Mouse (Mus musculus): ENCODE measurements at regions not wholly inside any gene's neighbourhood (a gene's known extent, or its start where the extent isn't known, plus 50 kb on each side); places are given as distances from the start of the nearest gene placed in this dataset.

DNA sequence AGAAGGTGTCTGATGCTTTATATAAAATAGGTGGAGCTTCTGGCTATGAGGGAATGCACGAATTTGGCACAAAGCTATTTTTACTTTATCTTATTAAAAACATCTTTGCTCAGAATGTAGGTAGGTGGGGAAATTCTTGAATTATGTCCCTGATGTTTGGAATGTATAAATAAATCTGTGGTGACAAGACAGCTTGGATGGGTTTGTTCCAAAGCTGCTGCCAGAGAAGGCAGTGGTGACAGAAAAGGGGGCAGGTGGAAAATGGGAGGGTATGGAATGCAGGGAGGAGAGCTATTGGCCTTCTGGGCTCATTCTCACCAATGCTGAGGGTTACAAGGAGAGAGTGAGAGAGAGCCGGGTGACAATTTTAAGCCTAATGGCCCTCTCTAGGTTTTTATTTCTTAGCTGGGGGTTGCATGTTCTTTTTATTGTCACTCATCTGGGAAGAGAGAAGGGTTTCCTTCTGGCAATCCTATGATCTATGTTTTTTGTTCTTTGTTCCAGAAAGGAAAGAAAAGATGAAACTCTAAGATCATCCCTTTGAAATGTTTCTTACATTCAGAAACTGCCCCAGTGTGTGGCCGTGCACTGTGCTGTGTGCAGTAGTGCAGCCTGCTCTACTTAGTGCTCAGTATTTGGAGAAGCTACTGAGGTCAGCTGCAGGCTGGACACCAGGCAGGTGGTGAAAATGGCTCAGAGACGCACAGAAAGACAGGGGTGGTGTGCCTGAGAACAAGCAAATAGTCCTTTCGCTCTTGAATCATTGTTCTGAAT is 205.2 kb upstream of the Fam92a start:
- Histone ChIP-seq H3K4me3 (replicated peaks) (no peak overlapping the region), H3K4me1 (replicated peaks) (no peaks in the 10 kb centered on the region), H3K27me3 (no peaks in the 10 kb centered on the region), H3K9me3 (no peaks in the 10 kb centered on the region), H3K36me3 (no peaks in the 10 kb centered on the region), H3K4me2 (no peak overlapping the region), H3K9ac (replicated peaks) (no peak overlapping the region), H3K27ac (no peak overlapping the region)
- ATAC-seq (ENCODE audit: insufficient number of reproducible peaks, insufficient read depth, low FRiP score, low TSS enrichment, low read depth): no peak
- 78% methylated on average over 5 of the region's 5 CpGs for WGBS

DNA sequence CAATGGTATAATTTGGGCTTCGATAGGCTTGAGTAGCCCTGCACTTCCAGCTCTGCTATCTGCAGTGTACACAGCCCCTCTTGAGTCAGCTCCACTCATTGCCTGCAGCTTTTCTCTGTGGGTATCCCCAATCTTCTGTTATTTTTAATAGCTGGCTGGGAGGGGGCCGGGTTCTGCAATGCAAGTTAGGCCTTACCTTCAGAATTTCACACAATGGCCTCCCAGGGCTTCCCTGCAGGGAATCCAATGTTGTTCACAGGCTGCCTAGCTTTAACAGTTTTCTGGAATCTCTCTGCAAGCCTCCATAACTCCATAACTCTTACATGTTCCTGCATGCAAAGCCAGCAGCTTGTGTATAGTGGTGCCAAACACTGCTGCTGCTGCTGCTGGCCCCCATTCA is 197.7 kb upstream of the Fam92a start:
- no peak overlapping the region for H3K27ac ChIP-seq
- no peak overlapping the region for H3K4me2 ChIP-seq
- 61% methylated on average over 2 of the region's 2 CpGs for WGBS
- no peaks in the 10 kb centered on the region for H3K36me3 ChIP-seq
- H3K9ac ChIP-seq (replicated peaks): no peak overlapping the region
- no peaks in the 10 kb centered on the region for H3K27me3 ChIP-seq
- ATAC-seq (ENCODE audit: insufficient number of reproducible peaks, insufficient read depth, low FRiP score, low TSS enrichment, low read depth): no peak
- no peak overlapping the region for H3K4me3 ChIP-seq (replicated peaks)
- no peaks in the 10 kb centered on the region for H3K4me1 ChIP-seq (replicated peaks)
- H3K9me3 ChIP-seq: no peaks in the 10 kb centered on the region

DNA sequence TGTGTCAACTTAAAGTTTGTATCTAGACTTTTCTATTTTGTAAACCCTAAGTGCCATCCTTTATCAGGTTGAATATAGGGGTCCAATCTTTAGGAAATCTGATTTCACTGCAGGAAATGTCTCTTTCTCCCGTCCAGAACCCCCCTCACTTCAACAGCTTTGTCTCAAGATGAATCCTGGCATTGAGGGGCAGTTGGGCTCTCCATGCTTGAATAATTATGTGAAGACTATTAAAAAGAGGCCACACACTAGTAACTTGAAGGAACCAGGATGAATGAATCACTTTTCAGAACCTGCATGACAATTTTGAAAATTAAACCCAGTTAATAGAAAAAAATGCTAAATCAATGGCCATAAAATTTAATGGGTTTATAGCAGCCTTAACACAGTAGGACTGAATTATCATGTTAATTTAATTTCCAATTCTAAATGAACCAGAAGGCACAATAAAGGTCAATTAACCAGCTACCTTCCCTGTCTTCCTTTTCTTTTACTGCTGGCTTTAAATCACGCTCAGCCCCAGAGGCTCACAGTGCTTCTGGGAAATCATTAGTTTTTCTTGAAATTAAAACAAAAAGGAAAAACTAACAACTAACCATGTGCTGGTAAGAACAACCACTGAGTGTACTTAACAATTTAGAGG is 185.3 kb upstream of the Fam92a start:
- Histone ChIP-seq H3K4me3 (replicated peaks) (no peak overlapping the region), H3K4me1 (replicated peaks) (no peaks in the 10 kb centered on the region), H3K9me3 (no peaks in the 10 kb centered on the region), H3K27ac (no peak overlapping the region), H3K9ac (replicated peaks) (no peak overlapping the region), H3K36me3 (no peaks in the 10 kb centered on the region), H3K27me3 (no peaks in the 10 kb centered on the region), H3K4me2 (no peak overlapping the region)
- 44% methylated on average over 2 of the region's 2 CpGs for WGBS
- ATAC-seq (ENCODE audit: insufficient number of reproducible peaks, insufficient read depth, low FRiP score, low TSS enrichment, low read depth): no peak

DNA sequence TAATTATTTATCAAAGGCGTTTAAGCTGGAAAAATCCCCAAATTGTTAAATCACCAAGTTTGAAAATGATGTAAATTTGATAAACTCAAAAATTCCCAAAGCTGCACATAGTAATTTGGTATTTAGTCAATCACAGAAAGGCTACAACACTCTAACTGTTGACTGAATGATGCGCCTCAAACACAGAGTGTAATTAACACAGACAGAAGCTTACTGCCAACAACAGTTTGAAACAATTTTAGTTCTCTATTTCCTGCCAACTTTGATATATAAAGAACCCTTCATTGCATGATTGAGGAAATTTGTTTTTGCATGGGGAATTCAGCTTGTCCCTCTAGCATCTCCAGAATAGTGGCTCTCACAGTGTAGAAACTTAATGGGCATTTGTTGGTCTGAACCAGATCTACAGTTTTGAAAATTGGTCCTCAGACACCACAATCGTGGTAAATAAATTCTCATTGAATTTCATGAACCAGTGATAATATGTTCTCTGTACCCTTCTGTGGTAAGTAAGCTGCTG is 181.6 kb upstream of the Fam92a start:
- H3K4me1 ChIP-seq (replicated peaks): no peaks in the 10 kb centered on the region
- H3K27me3 ChIP-seq: no peaks in the 10 kb centered on the region
- no peak overlapping the region for H3K27ac ChIP-seq
- H3K9me3 ChIP-seq: no peaks in the 10 kb centered on the region
- ATAC-seq (ENCODE audit: insufficient number of reproducible peaks, insufficient read depth, low FRiP score, low TSS enrichment, low read depth): no peak
- no peaks in the 10 kb centered on the region for H3K36me3 ChIP-seq
- WGBS: 76% methylated on average over 3 of the region's 3 CpGs
- no peak overlapping the region for H3K4me2 ChIP-seq
- no peak overlapping the region for H3K9ac ChIP-seq (replicated peaks)
- H3K4me3 ChIP-seq (replicated peaks): no peak overlapping the region

DNA sequence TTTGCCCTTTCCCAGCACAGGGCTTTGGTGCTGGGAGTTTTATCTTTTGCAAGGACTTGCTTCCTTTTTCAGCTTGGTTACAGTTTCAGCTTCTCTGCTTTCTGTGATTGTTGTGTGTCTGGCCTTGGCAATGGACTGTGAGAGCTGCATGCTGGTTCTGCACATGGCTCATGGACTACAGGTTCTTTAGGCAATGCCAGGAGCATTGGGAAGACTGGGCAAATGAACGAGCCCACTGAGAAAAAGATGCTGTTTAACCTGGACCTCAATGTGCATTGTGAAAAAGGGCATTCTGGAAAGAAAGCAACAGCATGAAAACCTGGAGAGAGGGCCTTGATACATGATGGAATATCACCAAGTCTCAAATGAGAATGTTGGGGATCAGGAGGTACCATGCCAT is 167.4 kb upstream of the Fam92a start:
- H3K4me2 ChIP-seq: no peak overlapping the region
- H3K27ac ChIP-seq: no peak overlapping the region
- 71% methylated on average over 1 of the region's 1 CpGs for WGBS
- H3K36me3 ChIP-seq: no peaks in the 10 kb centered on the region
- no peaks in the 10 kb centered on the region for H3K27me3 ChIP-seq
- ATAC-seq (ENCODE audit: insufficient number of reproducible peaks, insufficient read depth, low FRiP score, low TSS enrichment, low read depth): no peak
- no peaks in the 10 kb centered on the region for H3K4me1 ChIP-seq (replicated peaks)
- no peak overlapping the region for H3K9ac ChIP-seq (replicated peaks)
- no peak overlapping the region for H3K4me3 ChIP-seq (replicated peaks)
- no peaks in the 10 kb centered on the region for H3K9me3 ChIP-seq

DNA sequence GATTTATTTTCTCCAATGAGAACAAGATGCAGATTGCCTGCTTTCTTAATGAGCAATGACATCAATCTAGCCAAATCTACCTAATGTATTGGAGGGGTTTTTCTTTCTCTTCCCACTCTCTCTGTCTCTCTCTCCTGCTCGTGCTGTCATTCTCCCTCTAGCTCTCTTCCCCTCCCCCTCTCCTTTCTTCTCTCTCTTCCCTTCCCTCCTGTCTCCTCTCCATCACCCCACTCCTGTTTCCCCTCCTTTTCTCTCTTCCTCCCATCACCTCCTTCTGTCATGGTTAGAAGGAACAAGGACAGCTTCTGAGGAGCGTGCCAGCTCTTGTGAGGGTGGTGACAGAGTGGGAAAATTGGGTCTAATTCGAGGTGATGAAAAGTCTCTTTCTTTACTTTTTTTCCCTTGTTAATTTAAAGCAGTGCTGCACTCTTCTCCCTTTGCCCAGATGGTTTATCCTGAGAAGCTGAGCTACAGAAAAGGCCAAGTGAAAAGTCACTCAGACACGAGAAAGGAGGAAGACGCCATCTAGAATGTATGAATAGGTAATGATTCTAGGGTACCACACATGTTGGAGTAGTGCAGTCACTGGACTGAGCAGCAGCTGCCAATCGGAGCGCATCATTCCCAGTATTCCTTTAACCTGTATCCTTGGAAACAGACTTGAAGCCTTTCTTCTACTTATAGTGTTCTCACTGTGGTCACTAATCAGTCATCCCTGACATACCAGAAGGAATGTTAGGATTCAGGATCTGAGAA is 163.2 kb upstream of the Fam92a start:
- no peak for ATAC-seq (ENCODE audit: insufficient number of reproducible peaks, insufficient read depth, low FRiP score, low TSS enrichment, low read depth)
- no peak overlapping the region for H3K27ac ChIP-seq
- no peaks in the 10 kb centered on the region for H3K27me3 ChIP-seq
- H3K36me3 ChIP-seq: no peaks in the 10 kb centered on the region
- H3K9ac ChIP-seq (replicated peaks): no peak overlapping the region
- H3K4me3 ChIP-seq (replicated peaks): no peak overlapping the region
- 83% methylated on average over 7 of the region's 7 CpGs for WGBS
- no peaks in the 10 kb centered on the region for H3K4me1 ChIP-seq (replicated peaks)
- no peaks in the 10 kb centered on the region for H3K9me3 ChIP-seq
- H3K4me2 ChIP-seq: no peak overlapping the region

DNA sequence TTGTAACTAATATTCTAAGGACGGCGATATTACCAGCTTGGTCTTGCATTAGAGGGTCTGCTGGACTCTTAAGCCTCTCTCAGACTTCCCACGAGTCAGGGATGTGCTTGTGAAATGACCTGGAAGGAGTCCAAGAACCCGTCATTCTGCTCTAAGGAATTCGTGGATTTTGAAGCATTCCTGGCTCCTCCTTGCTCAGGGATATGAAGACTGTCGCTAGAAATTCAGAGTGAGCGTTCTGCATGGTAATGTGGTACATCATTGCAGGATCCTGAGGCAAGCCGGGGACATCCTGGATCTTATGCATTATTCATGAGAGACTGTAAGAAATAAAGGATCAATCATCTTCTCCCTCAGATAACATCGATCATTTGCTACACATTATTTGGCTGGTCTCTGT is 162.6 kb upstream of the Fam92a start:
- Histone ChIP-seq H3K4me1 (replicated peaks) (no peaks in the 10 kb centered on the region), H3K9ac (replicated peaks) (no peak overlapping the region), H3K27me3 (no peaks in the 10 kb centered on the region), H3K9me3 (no peaks in the 10 kb centered on the region), H3K27ac (no peak overlapping the region), H3K36me3 (no peaks in the 10 kb centered on the region), H3K4me2 (no peak overlapping the region), H3K4me3 (replicated peaks) (no peak overlapping the region)
- no peak for ATAC-seq (ENCODE audit: insufficient number of reproducible peaks, insufficient read depth, low FRiP score, low TSS enrichment, low read depth)
- 78% methylated on average over 9 of the region's 9 CpGs for WGBS

DNA sequence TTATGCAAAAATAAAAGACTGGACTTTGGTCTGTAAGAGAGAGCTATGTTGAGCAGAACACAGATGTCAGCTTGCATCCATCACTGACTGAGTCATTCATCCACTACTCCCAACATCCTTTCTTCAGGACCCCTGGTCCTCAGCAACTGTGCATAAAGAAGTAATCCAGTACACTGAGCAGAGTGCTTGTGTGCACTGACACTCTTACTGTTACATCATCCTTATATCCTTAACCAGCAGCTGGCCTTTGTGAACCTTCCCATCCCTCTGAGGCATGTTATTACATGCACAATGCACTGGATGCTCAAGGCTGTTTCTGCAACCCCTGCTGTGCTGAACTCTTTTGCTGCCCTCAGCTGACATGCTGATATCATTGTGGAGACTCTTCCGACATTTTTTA is 144.2 kb upstream of the Fam92a start:
- no peak overlapping the region for H3K9ac ChIP-seq (replicated peaks)
- H3K4me2 ChIP-seq: no peak overlapping the region
- no peaks in the 10 kb centered on the region for H3K9me3 ChIP-seq
- 89% methylated on average over 1 of the region's 1 CpGs for WGBS
- ATAC-seq (ENCODE audit: insufficient number of reproducible peaks, insufficient read depth, low FRiP score, low TSS enrichment, low read depth): no peak
- no peak overlapping the region for H3K27ac ChIP-seq
- H3K36me3 ChIP-seq: no peaks in the 10 kb centered on the region
- H3K4me1 ChIP-seq (replicated peaks): no peaks in the 10 kb centered on the region
- no peaks in the 10 kb centered on the region for H3K27me3 ChIP-seq
- H3K4me3 ChIP-seq (replicated peaks): no peak overlapping the region

DNA sequence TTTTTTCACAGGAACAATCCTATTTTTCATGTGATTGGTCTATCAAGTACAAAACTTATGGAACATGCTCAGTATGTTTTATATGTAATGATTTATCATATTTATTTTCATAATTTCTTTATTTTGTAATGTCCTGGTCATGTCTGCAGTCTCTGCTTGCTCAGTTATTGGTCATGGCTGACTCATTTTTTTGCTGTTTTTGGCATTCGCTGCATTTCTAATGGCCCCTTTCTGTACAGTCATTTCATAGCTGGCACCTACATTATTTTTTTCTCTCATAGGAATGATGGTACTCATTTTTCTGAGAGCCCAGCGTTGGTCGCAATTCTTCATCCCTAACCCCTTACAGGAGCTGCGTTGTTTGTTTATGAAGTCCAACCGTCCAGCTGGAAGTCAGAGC is 136.5 kb upstream of the Fam92a start:
- no peak overlapping the region for H3K4me2 ChIP-seq
- H3K4me1 ChIP-seq (replicated peaks): no peaks in the 10 kb centered on the region
- WGBS: 96% methylated on average over 5 of the region's 5 CpGs
- no peaks in the 10 kb centered on the region for H3K27me3 ChIP-seq
- H3K36me3 ChIP-seq: no peaks in the 10 kb centered on the region
- H3K27ac ChIP-seq: no peak overlapping the region
- ATAC-seq (ENCODE audit: insufficient number of reproducible peaks, insufficient read depth, low FRiP score, low TSS enrichment, low read depth): no peak
- H3K4me3 ChIP-seq (replicated peaks): no peak overlapping the region
- no peak overlapping the region for H3K9ac ChIP-seq (replicated peaks)
- H3K9me3 ChIP-seq: no peaks in the 10 kb centered on the region

DNA sequence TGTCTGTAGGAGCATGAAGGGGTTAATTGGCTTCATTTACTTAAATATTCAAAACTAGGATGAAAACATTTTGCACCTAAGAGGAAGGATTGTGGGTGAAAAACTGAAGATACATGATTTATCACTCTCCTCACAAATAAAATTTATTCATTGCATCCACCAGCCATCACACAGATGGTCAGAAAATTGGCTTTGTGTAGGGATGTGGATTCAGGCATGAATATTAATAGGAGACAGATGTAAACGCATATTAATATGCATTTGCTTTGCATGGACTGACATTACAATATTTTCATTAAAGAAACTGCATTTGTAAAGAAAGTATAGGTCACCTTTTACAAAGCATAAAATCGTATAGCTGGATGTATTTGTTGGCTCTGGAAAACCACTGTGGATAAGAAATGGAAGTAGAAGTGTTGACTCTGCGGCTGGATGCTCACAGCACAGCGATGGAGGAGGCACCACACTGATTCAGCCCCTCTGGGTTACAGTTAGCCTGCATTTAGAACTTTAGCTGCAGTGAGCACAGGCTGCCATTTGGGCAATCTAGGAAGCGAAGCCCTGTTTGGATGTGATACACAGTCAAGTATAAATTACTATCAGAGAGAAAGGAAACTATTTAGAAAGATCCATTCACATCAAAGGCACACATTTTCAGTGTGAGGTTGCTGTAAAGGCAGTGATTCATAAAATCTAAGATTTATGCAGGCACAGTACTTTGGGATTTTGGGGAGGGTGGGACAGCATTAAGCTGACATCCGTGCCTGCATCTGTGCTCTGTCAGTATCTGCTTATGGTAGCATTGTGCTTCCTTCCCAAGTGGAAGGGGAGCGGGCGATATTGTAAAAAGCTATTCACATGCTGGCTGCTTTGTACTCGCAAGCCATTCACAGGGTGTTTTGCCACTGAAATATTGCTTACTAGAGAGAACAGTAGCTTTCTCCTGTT is 135.1 kb upstream of the Fam92a start:
- H3K4me3 ChIP-seq (replicated peaks): no peak overlapping the region
- H3K9me3 ChIP-seq: no peaks in the 10 kb centered on the region
- H3K27ac ChIP-seq: no peak overlapping the region
- no peaks in the 10 kb centered on the region for H3K36me3 ChIP-seq
- H3K9ac ChIP-seq (replicated peaks): no peak overlapping the region
- H3K4me2 ChIP-seq: no peak overlapping the region
- 72% methylated on average over 9 of the region's 9 CpGs for WGBS
- ATAC-seq (ENCODE audit: insufficient number of reproducible peaks, insufficient read depth, low FRiP score, low TSS enrichment, low read depth): no peak
- no peaks in the 10 kb centered on the region for H3K27me3 ChIP-seq
- no peaks in the 10 kb centered on the region for H3K4me1 ChIP-seq (replicated peaks)

All from limb, embryonic 12.5 days (tissue).